Mouse (Mus musculus) heart, postnatal 0 days (tissue): ENCODE data around the gene Ctdspl. TPM values are rescaled to one million over a fixed set of nuclear protein-coding genes. Genes with fewer than 3 reads are reported as not detected.
A peak's percentile ranks its signal among the peaks of the same experiment; 100 is the strongest.

ENCODE experiments used
- ATAC-seq: fragments of 200-750 bp; cut with Nextera tagmentation; 2 replicates; pipeline ENCODE4 v1.8.0; 2017; ENCODE audit warnings: low read depth, moderate number of reproducible peaks, moderate library complexity; ENCODE audit not compliant: insufficient read depth
- DNase-seq: peaks from one replicate; pipeline ENCODE4 v3.0.0-alpha.2; 2016; ENCODE audit warnings: low spot score
- H3K27ac ChIP-seq: fragments of 300-500 bp; sonication (generic); 2 replicates; pipeline ENCODE4 v1.5.1; 2014; ENCODE audit warnings: low read depth, mild to moderate bottlenecking
- H3K27me3 ChIP-seq: fragments of 300-500 bp; sonication (generic); 2 replicates; pipeline ENCODE4 v1.6.1; 2014; ENCODE audit warnings: low read length, mixed read lengths; ENCODE audit not compliant: control insufficient read depth, insufficient read depth
- H3K36me3 ChIP-seq: fragments of 300-500 bp; sonication (generic); replicated peaks from 2 replicates; pipeline ENCODE4 v1.6.1; 2014; ENCODE audit warnings: low read length, mixed read lengths; ENCODE audit not compliant: control insufficient read depth, insufficient read depth
- H3K4me1 ChIP-seq: fragments of 300-500 bp; sonication (generic); 2 replicates; pipeline ENCODE4 v1.6.1; 2014; ENCODE audit warnings: antibody characterized with exemption; ENCODE audit not compliant: control insufficient read depth, insufficient read depth
- H3K4me2 ChIP-seq: fragments of 300-500 bp; sonication (generic); 2 replicates; pipeline ENCODE4 v1.6.1; 2014; ENCODE audit warnings: low read depth, mild to moderate bottlenecking, low read length, moderate library complexity
- H3K4me3 ChIP-seq: fragments of 300-500 bp; sonication (generic); 2 replicates; pipeline ENCODE4 v1.5.1; 2014; ENCODE audit warnings: low read depth, low read length
- H3K9ac ChIP-seq: fragments of 300-500 bp; sonication (generic); replicated peaks from 2 replicates; pipeline ENCODE4 v1.6.1; 2014; ENCODE audit warnings: low read depth, low read length, mixed read lengths
- H3K9me3 ChIP-seq: fragments of 300-500 bp; sonication (generic); replicated peaks from 2 replicates; pipeline ENCODE4 v1.6.1; 2016; ENCODE audit warnings: low read length; ENCODE audit not compliant: control insufficient read depth
- CTCF ChIP-seq: IDR thresholded peaks from 2 replicates; pipeline ENCODE4 v1.5.1; 2016; ENCODE audit warnings: antibody characterized with exemption, control low read depth, low read depth
- EP300 ChIP-seq: IDR thresholded peaks from 2 replicates; pipeline ENCODE4 v1.6.1; 2016; ENCODE audit warnings: antibody characterized with exemption, low read depth
- WGBS: fragments of 180-500 bp; shearing (Covaris S2); extraction: QIAGEN DNeasy Blood & Tissue Kit; methylation state at CpG from one replicate; pipeline ENCODE4 v1.1.7; 2014; 5-methylcytosine and 5-hydroxymethylcytosine counted together
- polyA plus RNA-seq: library from polyadenylated mRNA; unstranded; fragments of >200 nt; fragmentation: Nextera tagmentation; extraction: Ambion mirVana; gene quantifications from 2 replicates; pipeline ENCODE4 v1.2.1, GENCODE M21; 2015
- total RNA-seq: library from RNA; depleted of rRNA; stranded (reverse); fragments of >200 nt; gene quantifications from 2 replicates; pipeline ENCODE4 v1.2.3, GENCODE M21; 2014; ENCODE audit warnings: low replicate concordance

The Ctdspl gene
- total and polyA plus RNA-seq, 2 experiments from 2014 or later, result 4.3 to 12.6 TPM

DNA sequence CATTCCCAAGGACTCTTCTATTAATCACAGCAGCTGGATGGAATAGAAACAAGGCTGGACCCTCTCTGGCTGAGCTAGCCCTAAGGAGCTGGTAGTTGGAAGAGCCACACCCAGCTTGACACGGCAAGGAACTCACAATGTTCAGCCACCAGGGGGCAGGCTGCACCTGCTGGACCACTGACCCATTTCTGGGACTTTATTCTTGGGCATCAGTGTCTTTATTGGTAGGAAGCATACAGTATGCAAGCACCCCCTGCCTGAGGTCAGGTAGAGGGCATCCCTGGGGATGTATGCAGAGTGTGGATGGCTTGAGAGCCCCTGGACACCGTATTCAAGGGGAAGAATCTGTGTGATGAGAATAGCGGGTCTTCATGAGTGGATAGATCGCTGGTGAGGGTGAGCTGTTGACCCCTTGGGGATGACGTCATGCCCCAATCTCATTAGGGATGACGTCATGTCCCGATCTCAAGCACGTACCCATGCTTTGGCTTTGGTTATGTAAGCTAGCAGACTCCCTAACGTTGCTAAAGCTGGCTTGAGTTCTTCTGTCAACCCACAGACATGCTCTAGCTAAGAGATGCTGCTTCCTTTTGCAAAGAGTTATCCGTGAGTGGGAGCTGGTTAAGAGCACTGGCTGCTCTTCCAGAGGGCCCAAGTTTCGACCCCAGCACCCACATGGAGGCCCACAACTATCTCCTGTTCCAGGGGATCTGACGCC is 5.3 kb upstream of the Ctdspl start:
- Histone ChIP-seq H3K4me1 (peaks cover 7% of the 10 kb centered on the region; the same call in 1 of the 2 replicates), H3K9me3 (no peaks in the 10 kb centered on the region), H3K9ac (no peak overlapping the region), H3K36me3 (no peaks in the 10 kb centered on the region), H3K27me3 (no peaks in the 10 kb centered on the region), H3K4me3 (no peak overlapping the region), H3K4me2 (no peak overlapping the region), H3K27ac (no peak overlapping the region)
- ATAC-seq (peak; percentile 24), DNase-seq (peak; percentile 82)
- TF ChIP-seq CTCF, result peak; percentile 97
- no peak for TF ChIP-seq EP300
- WGBS, result 26% methylated on average over 12 of the region's 12 CpGs

DNA sequence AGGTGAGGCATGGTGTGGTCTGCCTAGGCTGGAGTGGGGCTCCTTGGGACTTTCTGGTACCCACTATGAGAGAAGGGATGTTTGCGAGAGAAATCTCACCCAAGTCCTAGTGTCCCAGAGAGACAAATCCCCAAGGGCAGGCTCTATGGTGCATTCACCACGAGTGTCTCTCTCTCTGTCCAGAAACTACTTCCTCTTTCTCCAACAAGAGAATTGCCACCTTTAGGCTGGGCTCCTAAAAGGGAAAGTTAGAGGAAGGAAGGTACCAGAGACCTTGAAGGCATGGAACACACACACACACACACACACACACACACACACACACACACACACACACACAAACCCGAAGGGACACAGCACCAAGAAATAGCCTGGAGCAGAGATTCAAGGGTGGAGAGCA is 4.3 kb upstream of the Ctdspl start:
- H3K36me3 ChIP-seq, result no peaks in the 10 kb centered on the region
- no peaks in the 10 kb centered on the region for H3K9me3 ChIP-seq
- no peak for DNase-seq
- H3K4me3 ChIP-seq, result no peak overlapping the region
- no peaks in the 10 kb centered on the region for H3K27me3 ChIP-seq
- peaks cover 7% of the 10 kb centered on the region; the same call in 1 of the 2 replicates for H3K4me1 ChIP-seq
- H3K27ac ChIP-seq, result no peak overlapping the region
- 65% methylated on average over 2 of the region's 3 CpGs for WGBS
- TF ChIP-seq EP300, result no peak
- no peak for TF ChIP-seq CTCF
- H3K9ac ChIP-seq, result no peak overlapping the region
- ATAC-seq, result no peak
- no peak overlapping the region for H3K4me2 ChIP-seq

DNA sequence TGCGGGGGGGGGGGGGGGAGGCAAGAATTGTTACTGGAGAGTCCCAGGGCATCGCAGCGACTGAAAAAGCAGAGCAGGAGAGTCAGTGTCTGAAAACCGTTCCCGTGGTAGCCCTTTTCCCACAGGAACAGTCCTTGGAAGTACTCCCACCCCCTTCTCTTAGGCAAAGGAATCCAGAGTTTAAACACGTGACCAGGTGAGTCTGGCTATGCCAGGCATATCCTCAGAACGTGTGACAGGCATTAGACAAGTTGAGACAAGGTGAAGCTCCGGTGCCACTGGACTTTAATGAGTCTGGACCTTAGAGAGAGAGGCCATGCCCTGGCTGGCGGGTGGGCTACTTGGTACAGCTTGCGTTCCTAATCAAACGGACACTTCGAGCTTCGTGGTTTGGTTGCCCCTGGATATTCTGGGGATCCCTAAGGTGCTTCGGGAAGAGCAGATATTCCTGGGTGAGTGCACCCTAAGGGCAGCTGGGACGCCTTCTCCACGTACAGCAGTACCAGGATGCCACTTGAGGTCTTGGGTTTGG is 1.6 kb upstream of the Ctdspl start:
- no peak for ATAC-seq
- TF ChIP-seq EP300 (no peak), CTCF (no peak)

DNA sequence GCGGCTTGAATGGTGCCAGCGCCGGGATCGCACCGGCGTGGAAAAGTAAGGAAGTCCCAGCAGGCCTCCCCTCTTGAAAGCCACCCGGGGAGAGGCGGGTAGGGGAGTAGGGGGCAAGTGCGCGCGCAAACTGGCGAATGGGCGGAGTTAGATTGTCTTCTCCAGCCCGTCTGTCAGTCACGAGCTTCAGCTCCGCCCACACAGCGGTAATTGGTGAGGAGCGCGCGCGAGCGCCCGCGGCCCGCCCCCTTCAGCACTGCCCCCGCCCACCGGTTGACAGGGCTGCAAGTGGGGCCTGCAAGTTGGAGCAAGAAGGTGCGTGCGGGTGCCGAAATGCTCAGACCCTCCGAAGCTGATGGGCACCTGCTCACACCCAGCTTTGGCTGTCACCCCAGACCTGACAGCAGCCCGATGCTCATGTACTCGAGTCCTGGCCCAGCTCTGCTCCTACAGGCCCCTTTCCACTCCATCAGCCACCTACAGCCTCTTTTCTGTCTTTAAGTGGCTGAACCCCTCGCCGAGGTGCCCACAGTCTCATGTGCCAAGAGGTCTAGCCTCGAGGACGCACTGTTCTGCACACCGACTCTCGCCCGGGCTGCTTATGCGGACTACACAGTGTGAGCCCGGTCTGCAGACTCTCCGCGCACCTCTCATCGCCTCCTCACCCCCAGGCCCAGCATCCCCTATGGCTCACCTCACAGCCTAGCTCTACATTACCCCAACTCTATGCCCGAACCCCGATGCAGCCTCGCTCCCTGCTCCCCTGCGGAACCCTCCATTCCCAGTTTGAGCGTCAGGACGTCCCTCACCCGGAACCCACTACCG is 755 bp upstream of the Ctdspl start:
- peak overlapping the region; percentile 68 for H3K9ac ChIP-seq
- peak overlapping the region; percentile 68 for H3K27ac ChIP-seq
- peak overlapping the region; percentile 81 for H3K4me3 ChIP-seq
- H3K36me3 ChIP-seq, result no peaks in the 10 kb centered on the region
- TF ChIP-seq EP300, result no peak
- no peak for TF ChIP-seq CTCF
- H3K9me3 ChIP-seq, result no peaks in the 10 kb centered on the region
- H3K4me1 ChIP-seq, result peaks cover 7% of the 10 kb centered on the region; the same call in 1 of the 2 replicates
- under 1% methylated on average over 52 of the region's 53 CpGs for WGBS
- no peaks in the 10 kb centered on the region for H3K27me3 ChIP-seq
- peak; percentile 95 for DNase-seq
- peak overlapping the region; percentile 93 for H3K4me2 ChIP-seq
- ATAC-seq, result peak; percentile 90

More for the DNA sequence above, 1.6 kb upstream of the Ctdspl start:
- 19% methylated on average over 16 of the region's 16 CpGs for WGBS
- Histone ChIP-seq H3K36me3 (no peaks in the 10 kb centered on the region), H3K27ac (no peak overlapping the region), H3K4me3 (peak overlapping the region; percentile 81), H3K4me2 (peak overlapping the region; percentile 93), H3K9me3 (no peaks in the 10 kb centered on the region), H3K9ac (peak overlapping the region; percentile 68), H3K4me1 (peaks cover 7% of the 10 kb centered on the region; the same call in 1 of the 2 replicates), H3K27me3 (no peaks in the 10 kb centered on the region)
- DNase-seq, result no peak

DNA sequence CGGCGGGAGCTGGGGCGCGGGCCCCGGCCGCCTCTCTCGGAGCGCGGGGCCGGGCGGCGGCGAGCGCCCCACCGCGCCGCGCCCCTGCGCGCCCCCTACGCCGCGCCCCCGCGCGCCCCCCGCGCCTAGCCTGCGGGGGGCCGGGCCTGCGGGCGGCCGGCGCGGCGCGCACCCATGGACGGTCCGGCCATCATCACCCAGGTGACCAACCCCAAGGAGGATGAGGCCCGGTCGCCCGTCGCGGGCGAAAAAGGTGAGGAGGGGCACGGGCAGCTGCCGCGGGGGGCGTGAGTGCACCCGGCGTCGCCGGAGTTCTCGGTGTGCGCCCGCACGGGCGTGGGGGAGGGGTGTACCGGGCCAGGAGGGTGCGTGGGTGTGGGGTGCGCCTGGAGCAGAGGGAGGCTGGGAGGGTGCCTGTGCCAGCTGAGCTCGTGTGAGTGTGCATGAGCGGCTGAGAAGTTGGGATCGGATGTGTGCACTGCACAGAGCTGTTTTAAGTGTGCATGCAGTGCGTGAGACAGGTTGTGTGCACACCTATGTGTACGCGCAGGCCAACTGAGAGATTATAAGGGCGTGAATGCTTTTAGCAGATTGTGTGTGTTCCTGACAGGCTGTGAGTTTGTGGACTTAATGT is 552 bp downstream of the Ctdspl start:
- H3K9me3 ChIP-seq, result no peaks in the 10 kb centered on the region
- H3K27ac ChIP-seq, result peak overlapping the region; percentile 68
- peak overlapping the region; percentile 93 for H3K4me2 ChIP-seq
- peak overlapping the region; percentile 81 for H3K4me3 ChIP-seq
- TF ChIP-seq CTCF (no peak), EP300 (no peak)
- H3K36me3 ChIP-seq, result no peaks in the 10 kb centered on the region
- peak overlapping the region; percentile 68 for H3K9ac ChIP-seq
- peaks cover 7% of the 10 kb centered on the region; the same call in 1 of the 2 replicates for H3K4me1 ChIP-seq
- ATAC-seq (0 out of 2 replicates have a peak, but pooled peaks have one; percentile 9), DNase-seq (peak; percentile 39)
- H3K27me3 ChIP-seq, result no peaks in the 10 kb centered on the region
- WGBS, result under 1% methylated on average over 32 of the region's 68 CpGs
